Mouse (Mus musculus): ENCODE measurements around the gene Atpaf1.

Atpaf1 gene

DNA sequence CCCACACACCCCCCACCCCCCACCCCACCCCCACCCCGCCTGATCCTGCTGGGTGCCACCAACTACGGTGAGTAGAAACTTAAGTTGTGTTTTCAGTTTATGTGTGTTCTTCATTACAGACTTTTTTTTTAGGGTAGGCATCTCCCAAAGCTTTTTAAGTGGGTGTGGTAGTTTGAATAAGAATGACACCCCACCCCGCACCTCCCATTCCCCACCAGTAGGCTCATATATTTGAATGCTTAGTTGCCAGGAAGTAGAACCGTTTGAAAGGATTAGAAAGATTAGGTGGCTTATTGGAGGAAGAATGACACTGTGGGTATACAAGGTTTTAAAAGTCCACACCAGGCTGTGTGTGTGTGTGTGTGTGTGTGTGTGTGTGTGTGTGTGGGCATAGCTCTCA, 27.7 kb downstream of the Atpaf1 start:
- DNase-seq (ENCODE audit: low spot score), result no peak

DNA sequence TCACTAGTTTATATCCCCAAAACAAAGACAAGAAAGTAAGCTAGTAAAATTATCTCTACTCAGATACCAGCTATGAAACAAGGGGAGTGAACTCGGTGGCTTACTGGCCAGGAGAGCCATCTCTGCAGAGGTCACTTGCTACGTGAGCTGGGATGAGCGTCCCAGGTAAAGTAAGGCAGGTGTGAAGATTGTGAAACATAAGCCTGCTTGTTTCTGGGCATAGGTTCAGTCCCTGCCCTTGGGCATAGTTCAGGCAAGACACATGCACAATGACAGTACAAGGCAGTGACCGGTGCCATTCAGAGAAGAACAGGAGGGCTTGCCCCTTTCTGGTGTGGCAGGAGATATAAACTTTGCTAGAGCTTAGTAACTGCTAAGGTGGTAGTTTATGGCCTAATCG, 31.0 kb downstream of the Atpaf1 start:
- DNase-seq (ENCODE audit: low spot score), result no peak

DNA sequence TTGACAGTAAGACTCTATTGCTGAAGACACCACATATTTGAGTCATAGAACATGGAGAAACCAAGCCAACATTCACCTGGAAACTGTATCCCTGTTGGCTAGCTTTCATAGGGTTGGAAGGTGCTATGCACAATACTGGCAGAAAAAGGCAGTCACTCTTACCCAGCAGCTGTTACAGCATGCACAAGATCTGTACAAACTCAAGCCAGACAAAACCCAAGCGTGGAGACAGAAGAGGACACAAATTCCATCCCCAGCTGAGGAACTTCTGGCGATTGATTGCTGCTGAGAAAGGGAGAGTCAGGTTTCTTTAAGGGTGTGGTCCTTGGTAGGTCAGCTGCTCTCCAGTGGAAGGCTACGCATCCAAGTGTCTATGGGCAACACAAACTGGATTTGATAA, 35.6 kb downstream of the Atpaf1 start:
- DNase-seq (ENCODE audit: low spot score), result no peak

DNA sequence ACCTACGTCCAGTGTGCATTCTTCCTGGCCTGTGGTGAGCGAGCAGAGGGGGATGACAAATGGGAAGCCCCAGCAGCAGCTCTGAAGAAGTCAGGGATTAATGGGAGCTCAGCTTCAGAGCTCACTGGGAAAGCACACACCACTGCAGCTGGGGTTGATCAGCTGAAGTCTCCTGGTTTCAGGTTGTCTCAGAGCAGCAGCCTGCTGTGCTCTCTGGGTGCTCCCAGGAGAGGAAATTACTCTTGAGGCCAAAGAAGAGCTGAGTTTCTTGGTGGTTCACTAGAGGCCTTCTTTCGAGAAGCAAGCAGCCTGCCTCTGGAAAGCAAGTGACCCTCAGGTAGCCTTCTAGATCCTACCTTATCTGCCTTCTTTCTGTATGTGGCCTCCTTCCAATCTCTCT, 36.3 kb downstream of the Atpaf1 start:
- DNase-seq (ENCODE audit: low spot score), result no peak

DNA sequence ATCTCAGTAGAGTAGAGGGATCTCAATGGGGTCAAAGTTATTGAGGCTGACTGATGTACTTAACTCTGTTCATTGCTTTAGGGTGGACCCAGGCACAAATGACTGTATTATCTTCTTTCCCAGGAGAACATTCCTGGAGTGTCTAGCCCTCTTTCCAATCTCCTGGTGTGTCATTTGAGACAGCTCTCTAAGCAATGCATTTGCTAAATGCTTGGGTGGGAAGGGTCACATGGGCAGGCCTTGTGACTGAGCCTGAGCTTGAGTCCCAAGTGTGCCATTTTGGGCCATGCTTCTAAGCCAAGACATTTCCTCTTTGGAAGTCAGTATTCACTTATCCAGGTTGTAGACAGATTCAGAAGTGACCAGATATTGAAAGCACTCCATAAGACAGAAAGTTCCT, 36.8 kb downstream of the Atpaf1 start:
- no peak for DNase-seq (ENCODE audit: low spot score)

DNA sequence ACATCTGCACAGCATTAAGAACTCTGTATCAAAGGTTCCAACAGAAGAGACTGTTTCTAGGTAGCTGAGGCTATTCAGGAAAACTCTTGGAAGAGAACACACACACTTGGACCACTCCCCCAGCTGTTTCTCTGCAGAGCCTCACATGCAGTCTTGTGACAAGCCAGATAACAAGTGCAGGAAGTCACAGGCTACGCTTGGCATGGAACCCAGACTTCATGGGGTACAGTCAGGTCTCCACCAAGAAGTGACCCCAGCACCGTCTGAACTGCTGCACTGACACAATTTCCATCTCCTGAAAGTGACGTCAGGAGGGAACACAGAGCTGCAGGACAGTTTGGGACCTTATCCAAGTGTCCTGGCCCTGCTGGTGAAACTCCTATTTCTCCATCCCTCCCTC, 37.3 kb downstream of the Atpaf1 start:
- DNase-seq (ENCODE audit: low spot score), result no peak

DNA sequence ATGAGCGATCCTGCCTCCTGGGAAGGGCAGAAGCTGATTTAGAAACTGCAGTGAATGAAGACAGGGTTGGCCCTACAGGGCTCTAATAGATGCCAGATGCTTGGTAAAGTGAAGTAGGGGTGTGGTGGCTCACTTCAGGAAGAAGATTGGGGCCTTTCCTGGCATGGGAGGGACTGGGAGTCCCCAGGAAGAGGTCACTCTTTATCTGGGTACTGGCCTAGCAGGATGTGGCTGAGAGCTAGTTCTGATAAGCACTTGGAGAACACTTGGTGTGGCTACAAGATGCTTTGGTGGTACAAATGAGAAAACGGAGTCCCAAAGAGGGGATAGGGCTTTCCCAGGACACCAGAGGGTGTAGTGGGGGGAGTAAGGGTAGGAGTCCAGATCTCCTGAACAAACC, 39.6 kb downstream of the Atpaf1 start:
- DNase-seq (ENCODE audit: low spot score), result no peak

DNA sequence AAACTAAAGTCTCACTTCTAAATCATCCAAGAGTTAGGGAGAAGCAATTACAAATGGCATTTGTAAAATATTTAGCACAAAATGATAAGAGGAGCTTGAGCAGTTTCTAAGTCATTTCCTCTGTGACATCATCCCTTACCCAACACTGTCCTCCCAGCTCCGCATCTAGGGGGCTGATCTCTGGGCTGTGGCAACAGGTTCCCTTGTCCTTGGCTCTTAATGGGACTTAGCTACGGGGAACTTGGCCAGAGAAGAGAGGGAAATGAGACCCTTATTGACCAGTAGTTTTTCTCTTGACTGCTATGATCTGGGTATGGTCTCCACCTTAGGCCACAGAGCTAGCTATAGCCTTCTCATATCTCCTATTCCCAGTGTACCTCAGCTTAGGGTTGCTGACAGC, 40.7 kb downstream of the Atpaf1 start:
- no peak for DNase-seq (ENCODE audit: low spot score)

DNA sequence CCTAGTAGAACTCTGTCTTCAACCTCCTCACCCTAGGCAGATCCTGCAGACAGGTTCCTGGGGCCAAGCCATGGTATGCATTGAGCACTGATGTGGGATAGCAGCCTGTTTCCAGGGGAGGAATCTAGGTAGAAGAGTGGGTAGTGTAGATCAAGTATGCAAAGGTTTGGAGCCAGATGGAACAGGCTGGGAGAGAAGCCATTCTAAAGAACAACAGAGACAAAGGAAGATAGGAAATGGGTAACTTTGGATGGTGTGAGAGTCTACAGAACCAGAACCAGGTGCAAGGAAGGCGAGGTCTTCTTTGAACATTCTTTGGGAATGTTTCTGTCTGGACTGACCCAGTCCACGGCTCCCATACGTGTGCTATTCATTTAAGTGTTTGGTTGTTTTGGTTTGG, 42.5 kb downstream of the Atpaf1 start:
- DNase-seq (ENCODE audit: low spot score), result no peak

DNA sequence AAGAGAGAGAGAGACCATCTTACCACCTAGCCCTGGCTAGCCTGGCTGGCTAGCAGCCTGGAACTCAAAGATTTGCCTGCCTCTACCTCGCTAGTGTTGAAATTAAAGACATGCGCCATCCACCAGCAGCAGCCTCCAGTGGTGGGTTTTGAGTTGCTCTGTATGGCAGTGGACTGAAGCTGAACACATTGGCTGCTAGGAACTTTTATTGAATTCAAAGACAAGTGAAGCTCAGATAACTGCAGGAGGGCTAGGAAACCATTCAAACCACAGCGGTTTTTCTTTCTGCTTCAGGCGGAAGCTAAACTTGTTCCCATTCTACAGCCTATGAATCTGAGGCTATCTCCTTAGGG, 42.9 kb downstream of the Atpaf1 start:
- no peak for DNase-seq (ENCODE audit: low spot score)

DNA sequence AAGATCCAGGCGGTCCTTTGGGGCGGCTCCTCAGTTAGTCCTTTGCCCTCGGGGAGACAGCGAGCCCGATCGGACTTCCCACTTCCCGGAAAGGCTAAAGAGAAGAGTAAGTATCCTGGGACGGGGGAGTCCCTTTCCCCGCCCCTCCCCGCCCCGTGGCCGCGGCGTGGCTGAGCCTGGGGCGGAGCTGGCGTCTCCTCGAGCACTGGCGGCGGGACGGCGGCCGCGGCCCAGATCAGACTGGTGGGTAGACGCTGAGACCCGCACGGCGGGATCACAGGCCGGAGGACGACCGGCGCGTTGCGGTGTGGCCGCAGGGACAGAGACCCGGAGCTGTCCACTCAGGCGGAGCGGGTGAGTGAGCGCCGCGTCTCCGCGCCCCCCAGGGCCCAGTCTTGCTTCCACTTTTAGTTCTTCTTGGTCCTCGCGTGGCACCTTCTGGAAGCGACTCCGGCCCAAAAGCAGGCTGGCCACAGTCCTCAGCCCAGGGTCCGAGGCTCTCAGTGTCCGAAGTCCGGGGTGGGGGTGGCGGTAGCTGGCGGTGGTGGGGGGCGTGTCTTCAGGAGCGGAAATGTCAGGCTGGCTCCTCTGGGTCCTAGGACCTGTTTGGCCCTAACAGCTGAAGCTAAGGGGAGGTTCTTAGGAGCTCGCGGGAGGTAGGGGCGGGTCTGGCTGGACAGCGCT, 43.4 kb downstream of the Atpaf1 start, which contains the start of gene Mob3c:
Mob3c (plus strand) TSS at position 205 of the 684 bp plus-strand sequence.
- DNase-seq (ENCODE audit: low spot score), result peak; percentile 76

DNA sequence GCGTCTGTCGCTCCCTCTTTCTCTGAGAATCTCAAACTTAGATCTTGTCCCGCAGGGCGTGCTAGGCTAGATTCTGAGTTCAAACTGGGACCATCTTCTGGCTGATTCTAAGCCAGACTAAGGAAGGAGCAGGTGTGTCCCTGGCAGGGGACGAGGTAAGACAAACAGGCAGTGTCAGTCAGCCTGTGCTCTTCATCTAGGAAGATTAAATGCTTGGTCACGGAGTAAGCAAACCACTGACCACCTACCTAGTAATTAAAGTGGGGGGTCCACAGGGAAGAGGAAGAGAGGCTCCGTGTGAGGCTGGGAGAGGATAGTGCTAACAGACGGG, 43.9 kb downstream of the Atpaf1 start:
- DNase-seq (ENCODE audit: low spot score), result no peak

DNA sequence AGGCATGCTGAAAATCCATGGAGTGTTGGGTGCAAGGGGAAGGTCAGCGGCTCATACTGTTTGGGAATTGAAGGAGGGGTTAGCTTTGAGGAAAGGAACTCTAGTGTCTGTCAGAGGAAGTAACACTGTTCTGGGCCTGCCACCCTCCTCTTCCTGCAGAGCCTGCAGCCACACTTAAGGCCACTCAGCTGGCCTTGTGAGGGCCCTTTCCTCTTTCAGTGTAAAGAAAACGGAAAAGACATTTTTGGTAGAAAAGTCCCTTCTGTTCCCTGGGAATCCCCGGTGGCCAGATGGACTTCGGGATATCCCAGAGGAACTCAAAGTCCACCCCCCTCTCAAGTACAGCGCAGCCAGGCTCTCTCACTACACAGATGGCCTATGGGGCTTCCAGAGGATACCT, 45.9 kb downstream of the Atpaf1 start:
- no peak for DNase-seq (ENCODE audit: low spot score)

DNA sequence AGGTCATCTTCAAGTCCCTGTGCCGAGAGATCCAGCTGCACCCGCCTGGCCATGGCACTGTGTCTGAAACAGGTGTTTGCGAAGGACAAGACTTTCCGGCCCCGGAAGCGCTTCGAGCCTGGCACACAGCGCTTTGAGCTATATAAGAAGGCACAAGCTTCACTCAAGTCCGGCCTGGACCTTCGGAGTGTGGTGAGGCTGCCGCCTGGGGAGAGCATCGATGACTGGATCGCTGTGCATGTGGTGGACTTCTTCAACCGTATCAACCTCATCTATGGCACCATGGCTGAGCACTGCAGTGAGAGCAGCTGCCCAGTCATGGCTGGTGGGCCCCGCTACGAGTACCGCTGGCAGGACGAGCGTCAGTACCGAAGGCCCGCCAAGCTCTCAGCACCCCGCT, 46.6 kb downstream of the Atpaf1 start:
- no peak for DNase-seq (ENCODE audit: low spot score)

DNA sequence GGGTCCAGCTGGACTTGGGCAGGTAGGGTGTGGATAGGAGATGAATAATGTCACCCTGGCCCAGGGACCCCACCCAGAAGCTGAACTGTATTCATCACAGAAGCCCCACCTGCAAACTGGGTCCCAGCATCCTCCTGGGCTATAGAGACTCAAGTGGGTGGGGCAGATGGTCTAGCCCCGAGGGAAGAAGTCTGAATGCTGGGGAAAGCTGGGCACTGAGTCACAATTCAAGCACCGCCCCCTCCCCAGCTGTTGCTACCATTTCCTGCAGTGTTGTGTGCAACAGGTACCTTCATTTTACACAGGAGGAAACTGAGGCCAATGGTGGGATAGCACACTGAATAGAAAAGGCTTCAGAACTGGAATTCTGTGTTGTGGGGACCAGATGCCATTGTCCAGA, 47.4 kb downstream of the Atpaf1 start:
- no peak for DNase-seq (ENCODE audit: low spot score)

DNA sequence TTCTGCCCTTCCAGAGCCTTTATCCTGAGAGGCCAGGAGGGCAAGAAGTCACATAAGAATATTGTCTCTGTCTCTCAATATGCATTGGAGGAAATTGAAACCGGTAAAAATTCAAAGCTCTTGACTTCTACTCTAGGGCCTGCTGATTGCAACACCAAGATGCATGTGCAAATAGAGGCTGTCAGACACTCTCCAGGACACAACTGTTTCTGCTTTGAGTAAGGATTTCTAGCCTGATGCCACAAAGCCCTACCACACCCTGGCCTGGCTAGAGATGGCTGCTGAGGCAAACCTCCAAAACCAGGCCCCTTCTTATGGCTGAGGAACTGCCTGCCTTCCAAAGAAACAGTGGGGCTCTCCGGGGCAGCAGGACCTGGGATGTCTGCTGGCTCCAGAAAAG, 51.0 kb downstream of the Atpaf1 start:
- no peak for DNase-seq (ENCODE audit: low spot score)

DNA sequence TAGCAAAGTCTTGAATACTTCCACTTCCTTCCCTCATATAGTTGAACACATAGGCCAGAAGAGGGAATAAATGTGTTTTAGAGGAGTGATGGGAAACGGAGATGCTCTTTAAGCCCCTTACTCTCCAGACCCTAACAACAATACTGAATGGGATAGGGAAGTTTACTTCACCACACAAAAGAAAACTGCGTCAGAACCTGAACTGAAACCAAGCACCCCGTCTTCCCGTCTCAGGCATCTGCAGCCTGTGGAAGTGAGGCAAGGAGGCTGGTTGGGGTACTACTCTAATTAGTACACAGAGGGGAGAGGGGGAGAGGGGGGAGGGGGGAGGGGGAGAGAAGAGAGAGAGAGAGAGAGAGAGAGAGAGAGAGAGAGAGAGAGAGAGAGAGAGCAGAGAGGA, 53.6 kb downstream of the Atpaf1 start:
- no peak for DNase-seq (ENCODE audit: low spot score)

DNA sequence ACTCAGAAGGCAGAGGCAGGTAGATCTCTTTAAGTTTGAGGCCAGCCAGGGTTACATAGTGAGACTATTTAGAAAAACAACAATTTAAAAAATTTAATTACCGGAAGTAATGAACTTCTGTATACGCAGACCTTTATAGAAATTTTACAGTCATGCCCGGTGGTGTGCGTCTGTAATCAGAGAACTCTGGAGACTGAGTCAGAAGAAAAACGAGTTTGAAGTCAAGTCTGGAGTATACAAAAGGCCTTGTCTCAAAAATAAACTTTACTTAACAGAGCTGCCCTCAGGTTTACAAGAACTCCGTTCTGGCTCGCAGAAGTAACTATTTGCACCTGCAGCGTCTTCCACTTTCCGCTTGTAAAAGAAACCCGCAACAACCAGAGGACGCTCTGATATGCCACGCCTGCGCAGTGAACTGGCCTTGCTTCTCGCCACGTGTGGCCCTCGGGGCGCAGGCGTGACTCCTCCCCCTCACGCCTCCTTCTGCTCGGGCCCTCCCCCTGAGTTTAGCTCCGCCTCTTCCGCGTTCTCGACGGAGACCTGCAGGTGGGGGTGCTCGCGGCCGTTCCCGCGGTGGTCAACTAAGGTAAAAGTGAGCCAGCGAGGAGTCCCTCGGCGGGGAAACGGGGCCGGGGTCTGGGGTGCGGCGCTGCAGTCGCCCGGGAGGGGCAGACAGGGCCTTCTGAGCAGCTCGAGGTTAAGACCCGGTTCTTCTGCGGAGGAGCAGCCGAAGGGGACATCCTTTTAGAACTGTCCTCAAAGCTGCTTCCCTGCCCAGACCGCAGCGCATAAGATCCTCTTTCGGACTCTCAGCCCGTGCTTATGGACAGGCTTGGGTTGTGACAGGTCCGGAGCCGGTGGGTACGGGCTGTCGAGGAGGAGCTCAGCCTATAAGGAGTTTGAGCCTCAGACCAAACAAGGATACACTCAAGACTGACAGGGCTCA, 54.4 kb downstream of the Atpaf1 start, which contains the start of gene Mknk1:
Mknk1 (plus strand) TSS at position 503 of the 946 bp plus-strand sequence.
- peak; percentile 91 for DNase-seq (ENCODE audit: low spot score)

DNA sequence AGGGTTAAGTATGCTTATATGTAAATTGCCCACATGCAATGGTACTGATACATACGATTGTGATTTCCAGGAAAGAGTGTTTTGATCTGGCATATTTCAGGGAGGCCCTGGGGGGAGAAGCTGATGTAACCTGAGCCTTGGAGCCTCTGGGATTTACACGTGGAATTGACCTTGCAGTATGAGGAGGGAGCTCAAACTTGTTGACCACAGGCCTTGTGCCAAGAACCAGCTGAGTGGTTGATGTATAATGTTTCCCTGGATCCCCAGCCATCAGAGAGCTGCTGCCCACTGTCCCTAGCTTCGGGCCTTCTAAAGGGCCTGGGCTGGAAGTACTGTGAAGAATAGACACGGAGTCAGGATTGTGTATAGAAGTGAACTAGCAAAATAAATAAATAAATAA, 55.3 kb downstream of the Atpaf1 start:
- DNase-seq (ENCODE audit: low spot score), result no peak

DNA sequence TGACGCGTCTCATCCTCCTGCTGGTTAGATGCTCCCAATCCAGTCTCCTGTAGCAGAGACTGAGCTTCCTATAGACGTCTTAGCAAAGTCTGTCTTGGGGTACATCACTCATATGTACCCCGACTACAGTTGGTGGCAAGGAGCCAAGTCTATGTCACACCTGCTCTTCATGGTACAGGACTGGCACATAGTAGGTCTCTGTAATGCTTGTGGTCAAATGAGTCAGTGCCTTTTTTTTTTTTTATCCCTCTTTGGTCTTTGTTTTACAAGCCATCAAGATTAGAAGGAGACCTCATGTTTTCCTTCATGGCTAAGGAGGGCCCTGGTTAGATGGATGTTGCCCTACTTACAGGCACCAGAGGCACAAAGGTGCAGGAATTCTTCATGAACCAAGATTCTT, 56.2 kb downstream of the Atpaf1 start:
- DNase-seq (ENCODE audit: low spot score), result no peak

DNA sequence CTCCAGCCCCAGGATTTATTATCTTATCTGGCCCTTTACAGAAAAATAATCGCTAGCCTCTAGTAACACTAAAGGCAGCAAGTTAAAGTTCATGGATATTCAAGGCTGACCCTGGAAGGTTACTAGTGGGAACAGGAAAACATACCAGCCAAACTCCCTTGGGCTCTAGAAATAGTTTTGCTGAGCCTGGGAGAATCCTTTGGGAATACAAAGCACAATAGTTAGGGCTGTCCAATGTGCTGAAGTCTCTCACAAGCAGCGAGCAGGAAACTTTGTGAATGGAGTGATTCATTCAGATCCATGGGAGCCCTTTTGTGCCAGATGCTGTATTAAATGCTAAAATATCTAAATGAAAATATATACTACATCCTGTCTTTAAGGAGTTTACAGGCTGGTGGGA, 62.0 kb downstream of the Atpaf1 start:
- DNase-seq (ENCODE audit: low spot score), result no peak

DNA sequence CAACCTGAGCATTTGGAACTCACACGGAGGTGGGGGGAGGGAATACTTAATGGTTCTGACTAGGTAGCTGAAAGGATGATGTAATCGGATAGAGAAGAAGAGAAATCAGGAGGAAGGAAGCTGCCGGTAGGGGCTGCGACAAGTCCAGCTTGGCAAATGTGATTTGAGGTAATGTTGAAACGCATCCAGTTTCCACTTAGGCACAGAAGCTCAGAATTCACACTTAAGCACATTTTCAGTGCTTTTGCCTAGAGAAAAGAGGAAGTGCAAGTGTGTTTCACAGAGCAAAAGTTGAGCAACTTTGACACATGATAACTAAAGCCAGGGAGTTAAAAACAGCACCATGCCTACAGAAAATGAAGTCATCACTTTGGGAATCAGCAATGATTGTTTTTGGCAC, 62.8 kb downstream of the Atpaf1 start:
- DNase-seq (ENCODE audit: low spot score), result no peak

DNA sequence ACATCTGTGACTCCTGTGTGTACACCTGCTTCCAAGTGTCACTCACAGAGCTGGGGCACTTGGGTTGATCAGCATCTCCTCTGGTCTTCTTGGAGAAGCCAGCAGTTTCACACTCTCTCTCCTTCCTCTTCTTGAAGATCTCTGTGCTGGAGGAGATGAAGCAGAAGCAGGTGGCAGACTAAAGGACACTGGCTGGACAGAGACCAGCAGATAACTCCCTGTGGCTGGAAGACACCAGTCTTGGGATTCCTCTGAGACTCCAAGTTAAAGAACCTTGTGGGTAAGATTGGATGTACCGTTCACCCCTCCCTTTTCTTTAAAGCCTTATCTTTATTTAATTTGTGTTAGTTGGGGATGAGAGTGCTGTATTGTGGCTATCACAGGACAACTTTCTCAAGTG, 63.5 kb downstream of the Atpaf1 start:
- DNase-seq (ENCODE audit: low spot score), result no peak

Data from urinary bladder, postnatal 25 days (tissue).